Mouse (Mus musculus) MEL (cell line): ENCODE data around the gene Lamtor1.

ENCODE experiments used
- CTCF ChIP-seq, 3 experiments: IDR thresholded peaks in 2 of 3; conservative IDR thresholded peaks in 1 of 3; 2 replicates each; pipeline ENCODE4 v1.5.1; 2011 to 2012; ENCODE audit warnings: low read length in 3 of 3, low read depth in 2 of 3, mild to moderate bottlenecking in 2 of 3, improper control_type of control experiment in 1 of 3, inconsistent platforms in 1 of 3, mixed read lengths in 1 of 3, moderate library complexity in 1 of 3; ENCODE audit not compliant: control insufficient read depth in 1 of 3, insufficient read depth in 1 of 3, poor library complexity in 1 of 3, severe bottlenecking in 1 of 3
- ELF1 ChIP-seq: IDR thresholded peaks from 2 replicates; pipeline ENCODE4 v1.6.1; 2014; ENCODE audit warnings: low read depth, mild to moderate bottlenecking, inconsistent platforms, low read length, improper control_type of control experiment, moderate library complexity
- ETS1 ChIP-seq: IDR thresholded peaks from 2 replicates; pipeline ENCODE4 v1.6.1; 2012; ENCODE audit warnings: low read depth, mild to moderate bottlenecking, inconsistent platforms, low read length, improper control_type of control experiment, moderate library complexity
- HCFC1 ChIP-seq: IDR thresholded peaks from 2 replicates; pipeline ENCODE4 v1.6.1; 2012; ENCODE audit warnings: low read depth, mild to moderate bottlenecking, inconsistent platforms, low read length, improper control_type of control experiment, moderate library complexity
- JUND ChIP-seq: IDR thresholded peaks from 2 replicates; pipeline ENCODE4 v1.6.1; 2011; ENCODE audit warnings: low read depth, mild to moderate bottlenecking, improper control_type of control experiment, low read length
- NELFE ChIP-seq: IDR thresholded peaks from 2 replicates; pipeline ENCODE4 v1.6.1; 2011; ENCODE audit warnings: low read depth, low read length, improper control_type of control experiment
- NRF1 ChIP-seq: IDR thresholded peaks from 2 replicates; pipeline ENCODE4 v1.6.1; 2014; ENCODE audit warnings: low read depth, mild to moderate bottlenecking, inconsistent platforms, low read length, improper control_type of control experiment, moderate library complexity; ENCODE audit not compliant: poor library complexity, insufficient read depth, severe bottlenecking
- POLR2A ChIP-seq, 2 experiments: IDR thresholded peaks; 2 replicates each; pipeline ENCODE4 v1.6.1; 2011 to 2012; ENCODE audit warnings: low read length in 2 of 2, mild to moderate bottlenecking in 2 of 2, control low read depth in 1 of 2, improper control_type of control experiment in 1 of 2, low read depth in 1 of 2, moderate library complexity in 1 of 2; ENCODE audit not compliant: control insufficient read depth in 1 of 2, insufficient read depth in 1 of 2, poor library complexity in 1 of 2
- POLR2AphosphoS2 ChIP-seq: IDR thresholded peaks from 2 replicates; pipeline ENCODE4 v1.6.1; 2011; ENCODE audit warnings: low read length, improper control_type of control experiment
- RAD21 ChIP-seq: IDR thresholded peaks from 2 replicates; pipeline ENCODE4 v1.6.1; 2011; ENCODE audit warnings: mild to moderate bottlenecking, low read depth, low read length, improper control_type of control experiment
- TBP ChIP-seq: IDR thresholded peaks from 2 replicates; pipeline ENCODE4 v1.8.0; 2011; ENCODE audit warnings: low read depth, low read length, improper control_type of control experiment
- USF1 ChIP-seq: IDR thresholded peaks from 2 replicates; pipeline ENCODE4 v1.6.1; 2014; ENCODE audit warnings: low read depth, mild to moderate bottlenecking, inconsistent platforms, low read length, improper control_type of control experiment, moderate library complexity
- ZNF384 ChIP-seq: IDR thresholded peaks from 2 replicates; pipeline ENCODE4 v1.6.1; 2012; ENCODE audit warnings: low read depth, mild to moderate bottlenecking, inconsistent platforms, low read length, improper control_type of control experiment

DNA sequence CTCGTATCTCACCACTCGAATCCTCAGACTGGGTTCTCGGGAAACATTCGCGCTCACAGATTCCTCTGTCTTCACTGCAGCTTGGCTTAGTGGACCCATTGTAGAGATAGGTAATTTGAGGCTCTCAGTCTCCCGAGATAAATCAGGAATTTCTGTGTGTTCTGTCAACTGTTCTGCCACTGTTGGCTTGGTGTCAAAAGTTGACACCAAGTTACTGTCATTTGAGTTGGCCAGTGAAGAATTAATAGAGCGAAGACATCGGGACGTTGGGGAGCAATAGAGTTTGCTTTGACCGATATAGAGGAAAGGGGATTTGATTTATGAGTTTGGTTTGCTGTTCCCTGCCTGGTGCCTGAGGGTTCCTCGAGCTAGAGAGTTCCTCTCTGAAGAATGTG, 580 bp downstream of the Lamtor1 start, which contains the start of gene Tomt:
- no peak for TF ChIP-seq ZNF384
- TF ChIP-seq POLR2A (IDR thresholded peaks at IDR 0.05; ENCODE audit: control insufficient read depth in 1 of 2, insufficient read depth in 1 of 2, low read depth in 1 of 2, low read length in 2 of 2, poor library complexity in 1 of 2): no peak
- TF ChIP-seq CTCF (IDR thresholded peaks at IDR 0.05 in 2 of 3, conservative IDR thresholded peaks at IDR 0.05 in 1 of 3; ENCODE audit: control insufficient read depth in 1 of 3, insufficient read depth in 1 of 3, low read depth in 2 of 3, low read length in 3 of 3, poor library complexity in 1 of 3, severe bottlenecking in 1 of 3): no peak
- TF ChIP-seq POLR2AphosphoS2: no peak
- no peak for TF ChIP-seq ELF1
- TF ChIP-seq JUND: no peak
- TF ChIP-seq HCFC1: no peak
- no peak for TF ChIP-seq NELFE
- TF ChIP-seq ETS1: no peak
- no peak for TF ChIP-seq USF1
- TF ChIP-seq NRF1: no peak
- peak; percentile 10; the same call in 1 of the 2 replicates for TF ChIP-seq TBP
- no peak for TF ChIP-seq RAD21
